Mouse (Mus musculus): ENCODE results near the gene Usp19.

- TF ChIP-seq POLR2A (IDR thresholded peaks at IDR 0.05; ENCODE audit: control insufficient read depth, low read depth, low read length) (no peak), CTCF (IDR thresholded peaks at IDR 0.05; ENCODE audit: control insufficient read depth, insufficient read depth, insufficient replicate concordance, low read depth, low read length) (no peak)
These were observed 56.5 kb downstream of the Usp19 start for GRCm38 (mm10) chr9:108546875-108547274.

Data from testis, adult 2 months (tissue).